Mouse (Mus musculus): ENCODE data around the gene Dglucy. TPM values are rescaled to one million over a fixed set of nuclear protein-coding genes. Genes with fewer than 3 reads are reported as not detected.

Gene Dglucy
- polyA plus RNA-seq, 1 experiment from 2014 or later: 5.0 TPM

- H3K9ac ChIP-seq (ENCODE audit: low read length): no peak overlapping the region
These were observed 67.7 kb downstream of the Dglucy start for GRCm38 (mm10) chr12:100846566-100846965.

GRCm38 (mm10) chr12:100847437-100848080 lies 68.7 kb downstream of the Dglucy start:
- Histone ChIP-seq H3K27me3 (ENCODE audit: control insufficient read depth, insufficient read depth, low read length) (no peaks in the 10 kb centered on the region), H3K9ac (ENCODE audit: low read length) (no peak overlapping the region), H3K4me3 (replicated peaks; ENCODE audit: low read length) (no peak overlapping the region), H3K36me3 (ENCODE audit: control insufficient read depth, insufficient read depth, low read length) (no peaks in the 10 kb centered on the region), H3K27ac (ENCODE audit: low read length) (no peak overlapping the region), H3K9me3 (replicated peaks; ENCODE audit: control insufficient read depth, low read length) (no peaks in the 10 kb centered on the region), H3K4me2 (ENCODE audit: low read depth, low read length) (no peak overlapping the region), H3K4me1 (ENCODE audit: control insufficient read depth, insufficient read depth, low read length) (no peaks in the 10 kb centered on the region)
- 46% methylated on average over 11 of the region's 11 CpGs for WGBS
- no peak for ATAC-seq (ENCODE audit: insufficient read depth, low FRiP score)

More at GRCm38 (mm10) chr12:100846566-100846965, 67.7 kb downstream of the Dglucy start:
- ATAC-seq (ENCODE audit: insufficient read depth, low FRiP score): no peak
- WGBS: 39% methylated on average over 1 of the region's 1 CpGs
- no peak overlapping the region for H3K4me2 ChIP-seq (ENCODE audit: low read depth, low read length)
- no peak overlapping the region for H3K27ac ChIP-seq (ENCODE audit: low read length)
- H3K27me3 ChIP-seq (ENCODE audit: control insufficient read depth, insufficient read depth, low read length): no peaks in the 10 kb centered on the region
- no peak overlapping the region for H3K4me3 ChIP-seq (replicated peaks; ENCODE audit: low read length)
- H3K9me3 ChIP-seq (replicated peaks; ENCODE audit: control insufficient read depth, low read length): no peaks in the 10 kb centered on the region
- H3K4me1 ChIP-seq (ENCODE audit: control insufficient read depth, insufficient read depth, low read length): no peaks in the 10 kb centered on the region
- no peaks in the 10 kb centered on the region for H3K36me3 ChIP-seq (ENCODE audit: control insufficient read depth, insufficient read depth, low read length)

GRCm38 (mm10) chr12:100849421-100850138 lies 70.7 kb downstream of the Dglucy start:
- H3K4me2 ChIP-seq (ENCODE audit: low read depth, low read length): no peak overlapping the region
- no peaks in the 10 kb centered on the region for H3K36me3 ChIP-seq (ENCODE audit: control insufficient read depth, insufficient read depth, low read length)
- H3K27ac ChIP-seq (ENCODE audit: low read length): no peak overlapping the region
- peak; percentile 82 for ATAC-seq (ENCODE audit: insufficient read depth, low FRiP score)
- no peak overlapping the region for H3K9ac ChIP-seq (ENCODE audit: low read length)
- WGBS: 76% methylated on average over 7 of the region's 7 CpGs
- H3K4me3 ChIP-seq (replicated peaks; ENCODE audit: low read length): no peak overlapping the region
- H3K4me1 ChIP-seq (ENCODE audit: control insufficient read depth, insufficient read depth, low read length): no peaks in the 10 kb centered on the region
- H3K9me3 ChIP-seq (replicated peaks; ENCODE audit: control insufficient read depth, low read length): no peaks in the 10 kb centered on the region
- H3K27me3 ChIP-seq (ENCODE audit: control insufficient read depth, insufficient read depth, low read length): no peaks in the 10 kb centered on the region

GRCm38 (mm10) chr12:100852370-100852769 lies 73.5 kb downstream of the Dglucy start:
- no peak overlapping the region for H3K9ac ChIP-seq (ENCODE audit: low read length)
- 74% methylated on average over 3 of the region's 3 CpGs for WGBS

GRCm38 (mm10) chr12:100856337-100856736 lies 77.5 kb downstream of the Dglucy start:
- Histone ChIP-seq H3K4me3 (replicated peaks; ENCODE audit: low read length) (no peak overlapping the region), H3K9me3 (replicated peaks; ENCODE audit: control insufficient read depth, low read length) (no peaks in the 10 kb centered on the region), H3K4me1 (ENCODE audit: control insufficient read depth, insufficient read depth, low read length) (no peaks in the 10 kb centered on the region), H3K36me3 (ENCODE audit: control insufficient read depth, insufficient read depth, low read length) (no peaks in the 10 kb centered on the region), H3K27me3 (ENCODE audit: control insufficient read depth, insufficient read depth, low read length) (no peaks in the 10 kb centered on the region), H3K27ac (ENCODE audit: low read length) (no peak overlapping the region), H3K4me2 (ENCODE audit: low read depth, low read length) (no peak overlapping the region), H3K9ac (ENCODE audit: low read length) (no peak overlapping the region)
- 71% methylated on average over 2 of the region's 2 CpGs for WGBS
- no peak for ATAC-seq (ENCODE audit: insufficient read depth, low FRiP score)

More at GRCm38 (mm10) chr12:100852370-100852769, 73.5 kb downstream of the Dglucy start:
- Histone ChIP-seq H3K36me3 (ENCODE audit: control insufficient read depth, insufficient read depth, low read length) (no peaks in the 10 kb centered on the region), H3K27ac (ENCODE audit: low read length) (no peak overlapping the region), H3K4me1 (ENCODE audit: control insufficient read depth, insufficient read depth, low read length) (no peaks in the 10 kb centered on the region), H3K9me3 (replicated peaks; ENCODE audit: control insufficient read depth, low read length) (no peaks in the 10 kb centered on the region), H3K27me3 (ENCODE audit: control insufficient read depth, insufficient read depth, low read length) (no peaks in the 10 kb centered on the region), H3K4me2 (ENCODE audit: low read depth, low read length) (no peak overlapping the region), H3K4me3 (replicated peaks; ENCODE audit: low read length) (no peak overlapping the region)
- ATAC-seq (ENCODE audit: insufficient read depth, low FRiP score): no peak

- H3K27ac ChIP-seq (ENCODE audit: low read length): no peak overlapping the region
- no peaks in the 10 kb centered on the region for H3K27me3 ChIP-seq (ENCODE audit: control insufficient read depth, insufficient read depth, low read length)
- no peak overlapping the region for H3K4me2 ChIP-seq (ENCODE audit: low read depth, low read length)
- no peak overlapping the region for H3K4me3 ChIP-seq (replicated peaks; ENCODE audit: low read length)
- H3K36me3 ChIP-seq (ENCODE audit: control insufficient read depth, insufficient read depth, low read length): no peaks in the 10 kb centered on the region
- no peaks in the 10 kb centered on the region for H3K4me1 ChIP-seq (ENCODE audit: control insufficient read depth, insufficient read depth, low read length)
- ATAC-seq (ENCODE audit: insufficient read depth, low FRiP score): no peak
- WGBS: 75% methylated on average over 7 of the region's 7 CpGs
- H3K9ac ChIP-seq (ENCODE audit: low read length): no peak overlapping the region
- H3K9me3 ChIP-seq (replicated peaks; ENCODE audit: control insufficient read depth, low read length): no peaks in the 10 kb centered on the region
These were observed 78.9 kb downstream of the Dglucy start for GRCm38 (mm10) chr12:100857791-100858190.

- Histone ChIP-seq H3K27ac (ENCODE audit: low read length) (no peak overlapping the region), H3K9me3 (replicated peaks; ENCODE audit: control insufficient read depth, low read length) (no peaks in the 10 kb centered on the region), H3K4me3 (replicated peaks; ENCODE audit: low read length) (no peak overlapping the region), H3K27me3 (ENCODE audit: control insufficient read depth, insufficient read depth, low read length) (no peaks in the 10 kb centered on the region), H3K9ac (ENCODE audit: low read length) (no peak overlapping the region), H3K36me3 (ENCODE audit: control insufficient read depth, insufficient read depth, low read length) (no peaks in the 10 kb centered on the region), H3K4me1 (ENCODE audit: control insufficient read depth, insufficient read depth, low read length) (no peaks in the 10 kb centered on the region), H3K4me2 (ENCODE audit: low read depth, low read length) (no peak overlapping the region)
- ATAC-seq (ENCODE audit: insufficient read depth, low FRiP score): no peak
- WGBS: 81% methylated on average over 3 of the region's 3 CpGs
These were observed 83.4 kb downstream of the Dglucy start for GRCm38 (mm10) chr12:100862272-100862671.

GRCm38 (mm10) chr12:100862856-100863446 lies 84.1 kb downstream of the Dglucy start:
- Histone ChIP-seq H3K4me3 (replicated peaks; ENCODE audit: low read length) (no peak overlapping the region), H3K27me3 (ENCODE audit: control insufficient read depth, insufficient read depth, low read length) (no peaks in the 10 kb centered on the region), H3K36me3 (ENCODE audit: control insufficient read depth, insufficient read depth, low read length) (no peaks in the 10 kb centered on the region), H3K27ac (ENCODE audit: low read length) (no peak overlapping the region), H3K4me2 (ENCODE audit: low read depth, low read length) (no peak overlapping the region), H3K9me3 (replicated peaks; ENCODE audit: control insufficient read depth, low read length) (no peaks in the 10 kb centered on the region), H3K9ac (ENCODE audit: low read length) (no peak overlapping the region), H3K4me1 (ENCODE audit: control insufficient read depth, insufficient read depth, low read length) (no peaks in the 10 kb centered on the region)
- peak; percentile 53; the same call in 1 of the 2 replicates for ATAC-seq (ENCODE audit: insufficient read depth, low FRiP score)
- WGBS: 79% methylated on average over 3 of the region's 3 CpGs

GRCm38 (mm10) chr12:100865072-100865471 lies 86.2 kb downstream of the Dglucy start:
- H3K9ac ChIP-seq (ENCODE audit: low read length): no peak overlapping the region
- no peaks in the 10 kb centered on the region for H3K9me3 ChIP-seq (replicated peaks; ENCODE audit: control insufficient read depth, low read length)
- H3K27me3 ChIP-seq (ENCODE audit: control insufficient read depth, insufficient read depth, low read length): no peaks in the 10 kb centered on the region
- H3K36me3 ChIP-seq (ENCODE audit: control insufficient read depth, insufficient read depth, low read length): no peaks in the 10 kb centered on the region
- H3K4me1 ChIP-seq (ENCODE audit: control insufficient read depth, insufficient read depth, low read length): no peaks in the 10 kb centered on the region
- no peak for ATAC-seq (ENCODE audit: insufficient read depth, low FRiP score)
- no peak overlapping the region for H3K4me2 ChIP-seq (ENCODE audit: low read depth, low read length)
- H3K4me3 ChIP-seq (replicated peaks; ENCODE audit: low read length): no peak overlapping the region
- no peak overlapping the region for H3K27ac ChIP-seq (ENCODE audit: low read length)

Data from stomach, embryonic 16.5 days (tissue).